Mouse (Mus musculus) effector memory CD4-positive, alpha-beta T cell, adult 5 months (primary cell): Measurements from ENCODE around the gene Gm5483. TPM values are rescaled to one million over a fixed set of nuclear protein-coding genes. Genes with fewer than 3 reads are reported as not detected.

ENCODE experiments used
- polyA plus RNA-seq: library from polyadenylated mRNA; unstranded; fragments of 100-300 nt; shearing (Covaris generic); gene quantifications from one replicate; pipeline ENCODE4 v1.2.1, GENCODE M21; 2017

Gm5483 gene
- polyA plus RNA-seq, result not detected

GRCm38 (mm10) chr16:36183912-36184311, at the start of gene Gm5483:
TSS of gene Gm5483 (plus strand) at chr16:36184212.

GRCm38 (mm10) chr16:36156402-36156975, 27.5 kb upstream of the Gm5483 start, which contains the start of gene Stfa2l1:
TSS of gene Stfa2l1 (plus strand) at chr16:36156811.

GRCm38 (mm10) chr16:36209967-36210453, 26.0 kb downstream of the Gm5483 start, which contains the start of gene Gm5416:
TSS of gene Gm5416 (plus strand) at chr16:36210403.

GRCm38 (mm10) chr16:36221168-36221567, 37.2 kb downstream of the Gm5483 start, which contains the start of gene 2010005H15Rik:
TSS of gene 2010005H15Rik (plus strand) at chr16:36221468.

Other genes with a start within 250 kb of the Gm5483 start
- 37.4 TPM for gene Parp9, start 245.7 kb upstream of the Gm5483 start, polyA plus RNA-seq
- gene Dtx3l, start 245.1 kb upstream of the Gm5483 start, polyA plus RNA-seq, result 22.8 TPM
- 214 TPM for gene Kpna1, start 205.5 kb upstream of the Gm5483 start, polyA plus RNA-seq
- 2.6 TPM for gene Wdr5b, start 143.0 kb upstream of the Gm5483 start, polyA plus RNA-seq
- 56.6 TPM for gene Fam162a, start 112.6 kb upstream of the Gm5483 start, polyA plus RNA-seq
- 20.7 TPM for gene Ccdc58, start 112.5 kb upstream of the Gm5483 start, polyA plus RNA-seq
- not detected for gene Csta1, start 53.0 kb upstream of the Gm5483 start, polyA plus RNA-seq
- not detected for gene Stfa2l1, start 27.4 kb upstream of the Gm5483 start, polyA plus RNA-seq
- gene Gm5416, start 26.2 kb downstream of the Gm5483 start, polyA plus RNA-seq, result not detected
- not detected for gene 2010005H15Rik, start 37.3 kb downstream of the Gm5483 start, polyA plus RNA-seq
- not detected for gene Stfa1, start 92.7 kb downstream of the Gm5483 start, polyA plus RNA-seq
- not detected for gene BC117090, start 150.1 kb downstream of the Gm5483 start, polyA plus RNA-seq
- not detected for gene BC100530, start 183.5 kb downstream of the Gm5483 start, polyA plus RNA-seq
- gene Stfa2, start 224.2 kb downstream of the Gm5483 start, polyA plus RNA-seq, result not detected